Mouse (Mus musculus) left cerebral cortex, adult 8-10 months (tissue): ENCODE measurements around the gene Rangap1. TPM values are rescaled to one million over a fixed set of nuclear protein-coding genes. Genes with fewer than 3 reads are reported as not detected.

ENCODE experiments used
- DNase-seq, 2 experiments: peaks; one replicate each; pipeline ENCODE4 v3.0.0; 2022; ENCODE audit warnings: low spot score in 2 of 2
- total RNA-seq, 4 experiments: library from RNA; stranded (reverse); gene quantifications; 2 replicates each; pipeline ENCODE4 v1.2.4; 2022

Rangap1 gene
- total RNA-seq, 4 experiments from 2014 or later, result 200 to 222 (median 212) TPM

- DNase-seq, result peak in 1 of 2 experiments; percentile 61
Observed at GRCm38 (mm10) chr15:81697175-81697574, 48.2 kb downstream of the Rangap1 start, which contains the start of gene Chadl. TSS of gene Chadl (minus strand) at chr15:81697287.

- DNase-seq, result no peak
Observed at GRCm38 (mm10) chr15:81694891-81695290, 50.4 kb downstream of the Rangap1 start.

- peak; percentile 59 to 64 for DNase-seq
Observed at GRCm38 (mm10) chr15:81693967-81694881, 51.1 kb downstream of the Rangap1 start.

- DNase-seq, result no peak
Observed at GRCm38 (mm10) chr15:81693366-81693966, 51.9 kb downstream of the Rangap1 start.

- no peak for DNase-seq
Observed at GRCm38 (mm10) chr15:81680301-81680805, 65.0 kb downstream of the Rangap1 start.

- DNase-seq, result no peak
Observed at GRCm38 (mm10) chr15:81676637-81677036, 68.7 kb downstream of the Rangap1 start.

GRCm38 (mm10) chr15:81670231-81670640, 75.1 kb downstream of the Rangap1 start:
- DNase-seq, result no peak

GRCm38 (mm10) chr15:81666957-81667356, 78.4 kb downstream of the Rangap1 start:
- no peak for DNase-seq

GRCm38 (mm10) chr15:81663697-81664561, 81.4 kb downstream of the Rangap1 start, which contains the start of gene L3mbtl2:
TSS of gene L3mbtl2 (plus strand) at chr15:81663889.
- peak; percentile 81 to 90 for DNase-seq

GRCm38 (mm10) chr15:81663281-81663680, 82.0 kb downstream of the Rangap1 start:
- DNase-seq, result no peak

- no peak for DNase-seq
Observed at GRCm38 (mm10) chr15:81661701-81662100, 83.6 kb downstream of the Rangap1 start.

Other genes with a start within 250 kb of the Rangap1 start
- gene Ep300, start 160.2 kb downstream of the Rangap1 start, total RNA-seq, result 10 to 100 TPM; 59.1 to 78.3 (median 67.4) TPM
- 10 to 100 TPM; 39.8 to 45.8 (median 43.9) TPM for gene L3mbtl2, start 81.6 kb downstream of the Rangap1 start, total RNA-seq
- 10 to 100 TPM in 3 of 4 experiments, 1 to 10 TPM in 1; 9.7 to 14.7 (median 13.1) TPM for gene Chadl, start 48.2 kb downstream of the Rangap1 start, total RNA-seq
- gene Zc3h7b, start 473 bp downstream of the Rangap1 start, total RNA-seq, result 100 to 1,000 TPM; 147 to 167 (median 158) TPM
- gene Tef, start 56.9 kb upstream of the Rangap1 start, total RNA-seq, result 100 to 1,000 TPM; 255 to 311 (median 291) TPM
- 10 to 100 TPM; 26.6 to 40.2 (median 33.5) TPM for gene Tob2, start 113.3 kb upstream of the Rangap1 start, total RNA-seq
- 10 to 100 TPM; 38.1 to 43.5 (median 38.2) TPM for gene Phf5a, start 126.4 kb upstream of the Rangap1 start, total RNA-seq
- gene Aco2, start 126.8 kb upstream of the Rangap1 start, total RNA-seq, result 100 to 1,000 TPM; 453 to 537 (median 485) TPM
- gene Polr3h, start 180.7 kb upstream of the Rangap1 start, total RNA-seq, result 10 to 100 TPM; 52.4 to 56.6 (median 55.3) TPM
- gene Csdc2, start 191.2 kb upstream of the Rangap1 start, total RNA-seq, result 10 to 100 TPM; 73.0 to 81.8 (median 75.8) TPM
- gene Pmm1, start 215.4 kb upstream of the Rangap1 start, total RNA-seq, result 100 to 1,000 TPM; 180 to 198 (median 188) TPM
- gene 1700029P11Rik, start 235.0 kb upstream of the Rangap1 start, total RNA-seq, result not detected
- gene Xrcc6, start 242.3 kb upstream of the Rangap1 start, total RNA-seq, result 10 to 100 TPM; 21.9 to 28.5 (median 26.0) TPM